Mouse (Mus musculus): ENCODE data around the gene Wbp1.

GRCm38 (mm10) chr6:83127419-83127818 lies 6.1 kb upstream of the Wbp1 start:
- TF ChIP-seq CTCF (IDR thresholded peaks at IDR 0.05; ENCODE audit: low read depth) (peak; percentile 58), EP300 (IDR thresholded peaks at IDR 0.05; ENCODE audit: low read depth) (no peak)
